Mouse (Mus musculus) Patski (cell line): ENCODE measurements around the gene Agbl4. TPM values are rescaled to one million over a fixed set of nuclear protein-coding genes. Genes with fewer than 3 reads are reported as not detected.
A peak's percentile ranks its signal among the peaks of the same experiment; 100 is the strongest.

ENCODE experiments used
- ATAC-seq: fragments of 100-300 bp; one replicate; pipeline ENCODE4 v1.8.0; 2021
- CTCF ChIA-PET: fragments of 350-600 bp; sonication (Branson Sonifier 250); formaldehyde crosslinking; loops from one replicate; lab custom pipeline; 2022; ENCODE audit warnings: inconsistent platforms; lab: Charles Lee
- POLR2A ChIA-PET: fragments of 350-600 bp; sonication (Branson Sonifier 250); formaldehyde crosslinking; loops from one replicate; lab custom pipeline; 2022; ENCODE audit warnings: antibody characterized with exemption, inconsistent platforms; lab: Charles Lee
- DNase-seq: peaks from one replicate; pipeline ENCODE4 v3.0.0-alpha.2; 2011; ENCODE audit warnings: low read depth, low spot score
- H3K27me3 ChIP-seq: fragments of 371-371 bp; one replicate; pipeline ENCODE4 v1.5.1; 2021
- CTCF ChIP-seq: fragments of 100-300 bp; IDR thresholded peaks from one replicate; pipeline ENCODE4 v1.5.1; 2021
- in situ Hi-C: fragments of 300-500 bp; cut with MboI; formaldehyde crosslinking; loops from 3 replicates; pipeline ENCODE4 v1.11.1; 2018; ENCODE audit warnings: low pct_unique_long_range_greater_than_20kb, mixed read lengths
- polyA plus RNA-seq: library from polyadenylated mRNA; unstranded; gene quantifications from one replicate; pipeline ENCODE4 v1.2.3, GENCODE M21; 2021

The Agbl4 gene
- polyA plus RNA-seq, 1 experiment from 2014 or later: 0.27 TPM

DNA sequence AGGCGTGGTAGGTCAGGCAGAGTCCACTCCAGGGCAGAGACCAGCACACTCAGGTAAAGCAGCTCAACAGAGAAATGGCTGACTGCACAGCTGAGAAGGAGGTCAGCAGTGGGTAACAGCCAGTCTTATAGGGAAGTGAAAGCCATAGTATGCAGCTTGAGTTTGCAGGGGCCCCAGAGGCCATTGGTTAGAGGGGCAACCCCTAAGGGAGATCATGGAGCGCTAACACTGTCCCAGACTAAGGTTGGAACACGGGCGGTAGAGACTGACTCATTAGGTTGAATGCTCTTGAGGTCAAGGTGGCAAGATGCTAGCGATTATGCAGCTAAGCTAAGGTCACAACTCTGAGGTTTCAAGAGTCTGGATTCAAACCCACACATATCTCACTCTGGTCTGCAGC is 1058.2 kb downstream of the Agbl4 start:
- POLR2A ChIA-PET: no interaction called here
- in situ Hi-C loops: no loop called here

DNA sequence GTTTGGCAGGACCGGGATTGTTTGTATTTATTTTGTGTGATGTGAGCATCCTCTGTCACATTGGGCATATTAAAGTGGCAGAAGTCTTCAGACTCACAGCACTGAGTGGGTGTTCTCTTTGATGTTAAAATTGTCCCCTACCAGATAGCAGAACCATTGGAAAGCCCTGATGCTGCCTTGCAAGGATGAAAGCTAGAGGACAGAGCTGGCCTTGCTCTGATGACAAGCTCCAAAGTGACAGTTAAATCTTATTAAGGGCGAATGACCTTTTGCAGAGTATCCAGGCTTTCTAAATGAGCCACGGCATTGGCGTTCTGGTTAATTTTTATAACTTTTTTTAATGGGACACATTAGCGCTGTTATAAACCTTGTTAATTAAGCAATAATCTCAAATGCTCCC is 1060.1 kb downstream of the Agbl4 start:
- TF ChIP-seq CTCF: no peak
- DNase-seq (no peak), ATAC-seq (no peak)
- POLR2A ChIA-PET: no interaction called here
- in situ Hi-C loops: no loop called here
- no peaks in the 10 kb centered on the region for H3K27me3 ChIP-seq
- CTCF ChIA-PET: interaction anchor here (1.5 kb wide), 1 partner anchor 26 kb away, joined by 4 read pairs; no protein-coding TSS in a partner anchor

More for the DNA sequence above, 1058.2 kb downstream of the Agbl4 start:
- no peak for DNase-seq
- CTCF ChIA-PET: interaction anchor here (0.6 to 1.5 kb wide), 3 partner anchors 10 to 22 kb away, joined by 3 to 6 read pairs (median 5); no protein-coding TSS in a partner anchor
- TF ChIP-seq CTCF: no peak
- ATAC-seq: no peak
- no peaks in the 10 kb centered on the region for H3K27me3 ChIP-seq

DNA sequence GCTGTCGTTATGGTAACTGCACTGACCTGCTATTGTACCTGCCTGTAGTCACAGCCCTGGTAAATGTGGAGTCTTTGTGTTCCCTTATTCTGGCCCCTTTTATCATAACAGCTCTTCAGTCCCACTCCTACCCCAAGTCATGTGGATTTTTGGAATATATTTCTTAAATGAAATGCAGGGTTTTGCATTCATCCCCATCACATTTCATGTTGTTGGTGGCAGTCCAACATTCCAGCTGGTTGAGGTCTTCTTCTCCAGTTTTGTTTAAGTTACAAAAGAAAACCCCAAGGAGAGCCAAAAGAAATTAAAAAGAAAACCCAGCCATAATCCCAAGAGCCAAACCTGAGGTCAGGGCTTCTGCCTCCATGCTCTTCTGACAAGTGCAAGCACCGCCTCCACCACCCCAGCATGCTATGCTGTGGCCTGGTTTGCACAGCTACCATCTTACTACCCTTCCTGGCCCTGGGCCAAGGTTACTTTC is 1069.9 kb downstream of the Agbl4 start:
- ATAC-seq (no peak), DNase-seq (no peak)
- POLR2A ChIA-PET: no interaction called here
- TF ChIP-seq CTCF: no peak
- CTCF ChIA-PET: no interaction called here
- in situ Hi-C loops: no loop called here
- no peaks in the 10 kb centered on the region for H3K27me3 ChIP-seq

DNA sequence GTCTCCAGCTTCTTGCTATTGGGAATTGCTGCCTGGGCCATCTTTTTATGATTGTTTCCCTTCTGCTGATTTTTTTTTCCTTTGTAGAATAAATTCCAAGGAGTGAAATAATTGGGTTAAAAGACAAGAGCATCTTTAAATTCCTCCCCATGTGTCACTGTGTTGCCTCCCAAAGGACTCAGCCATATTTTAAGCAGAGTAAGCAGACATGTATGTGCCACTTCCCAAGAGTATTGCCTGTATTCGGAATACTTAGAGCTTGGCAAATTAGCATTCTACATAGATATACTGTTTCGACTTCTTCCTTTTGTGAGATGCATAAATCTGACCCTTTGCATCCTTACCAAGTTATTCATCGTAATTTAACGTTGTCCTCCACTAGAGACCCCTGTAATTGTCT is 1070.3 kb downstream of the Agbl4 start:
- TF ChIP-seq CTCF: no peak
- ATAC-seq (no peak), DNase-seq (no peak)
- ChIA-PET CTCF (no interaction called here), POLR2A (no interaction called here)
- H3K27me3 ChIP-seq: no peaks in the 10 kb centered on the region
- in situ Hi-C loops: no loop called here

DNA sequence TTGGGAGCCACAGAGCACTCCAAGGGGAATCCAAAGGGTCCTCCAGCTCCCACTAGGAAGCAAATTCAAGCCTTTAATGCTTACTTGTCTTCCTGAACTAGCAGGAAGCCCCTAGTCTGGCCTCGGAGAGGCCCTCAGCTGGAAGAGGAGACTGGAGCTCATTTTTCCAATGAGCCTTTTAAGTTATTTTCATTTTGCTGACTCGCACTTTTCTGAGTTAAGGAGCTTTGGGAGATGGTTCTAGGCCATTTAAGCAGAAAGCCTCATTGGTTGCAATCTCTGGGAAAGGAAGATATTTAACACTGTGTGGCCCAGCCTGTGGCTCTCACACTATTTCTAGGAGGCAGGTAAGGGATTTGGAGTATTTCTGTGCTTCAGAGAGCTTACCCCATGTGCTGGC is 1072.4 kb downstream of the Agbl4 start:
- no peak for ATAC-seq
- in situ Hi-C loops: loop anchor here (5.0 kb wide), 1 partner anchor 53 kb away; the partner anchor contains the start of gene Bend5
- ChIA-PET POLR2A (no interaction called here), CTCF (no interaction called here)
- no peak for DNase-seq
- no peak for TF ChIP-seq CTCF
- H3K27me3 ChIP-seq: no peaks in the 10 kb centered on the region

DNA sequence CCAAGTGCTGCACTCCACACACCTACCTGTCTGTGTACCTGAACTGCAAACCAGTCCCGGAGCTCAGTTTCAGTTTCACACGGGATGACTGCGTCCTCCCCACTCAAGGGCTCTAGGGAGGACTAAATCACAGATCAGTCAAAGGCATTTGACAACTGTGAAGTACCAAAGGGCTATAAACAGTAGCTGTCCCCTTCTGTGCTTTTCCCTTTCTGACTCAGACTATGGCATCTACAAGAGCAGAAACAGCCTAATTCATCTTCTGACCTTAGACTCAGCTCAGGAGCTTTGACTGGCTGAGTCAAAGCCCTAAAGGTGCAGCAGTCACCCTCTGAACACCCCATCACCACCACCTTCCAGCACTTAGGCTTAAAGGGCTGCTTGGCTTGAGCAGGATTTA is 1074.3 kb downstream of the Agbl4 start:
- no peak for TF ChIP-seq CTCF
- in situ Hi-C loops: loop anchor here (5.0 kb wide), 1 partner anchor 54 kb away; the partner anchor contains the start of gene Bend5
- POLR2A ChIA-PET: interaction anchor here (0.7 kb wide), 1 partner anchor 52 kb away, joined by 3 read pairs; no protein-coding TSS in a partner anchor
- CTCF ChIA-PET: interaction anchor here (1.2 to 1.3 kb wide), 2 partner anchors 23 to 71 kb away, joined by 3 to 4 read pairs; no protein-coding TSS in a partner anchor
- no peak for ATAC-seq
- H3K27me3 ChIP-seq: no peaks in the 10 kb centered on the region
- no peak for DNase-seq

DNA sequence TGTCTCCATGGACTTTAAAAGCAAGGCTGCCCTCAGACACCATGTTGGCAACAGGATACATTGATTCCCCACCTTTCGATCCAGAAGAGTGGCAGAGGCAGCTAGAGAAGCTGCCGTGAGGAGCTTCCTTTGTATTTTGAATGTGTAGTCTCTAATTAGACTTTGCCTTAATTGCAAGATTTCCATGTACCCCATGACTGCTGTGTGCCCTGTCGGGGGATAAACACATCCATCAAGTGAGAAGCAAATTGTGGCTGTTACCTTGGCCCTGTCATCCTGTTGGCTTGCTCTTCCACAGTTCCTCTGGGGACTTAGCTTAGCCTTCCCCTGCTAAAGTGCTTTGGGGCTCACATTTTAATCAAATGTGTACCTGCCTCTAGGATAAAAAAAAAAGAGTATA is 1075.0 kb downstream of the Agbl4 start:
- in situ Hi-C loops: loop anchor here (5.0 kb wide), 1 partner anchor 55 kb away; the partner anchor contains the start of gene Bend5
- no peak for ATAC-seq

DNA sequence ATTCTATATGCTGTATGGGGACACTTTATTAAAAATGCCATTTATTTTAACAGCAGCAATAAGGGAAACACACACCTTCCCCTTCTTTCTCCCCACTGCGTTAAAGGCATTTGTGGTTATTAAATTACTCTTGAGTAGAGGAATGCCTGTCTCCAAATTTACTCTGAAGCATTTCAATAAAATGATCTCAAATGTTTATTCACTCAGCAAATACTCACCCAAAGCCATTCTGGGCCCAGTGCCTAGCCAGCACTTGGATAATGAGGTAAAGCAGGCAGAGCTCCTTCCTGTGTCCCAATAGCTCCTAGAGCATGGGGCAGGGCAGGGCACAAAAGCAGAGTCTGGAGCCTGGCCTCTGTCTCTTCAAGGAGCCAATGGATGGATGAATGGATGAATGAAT is 1075.6 kb downstream of the Agbl4 start:
- TF ChIP-seq CTCF: no peak
- peak; percentile 37 for ATAC-seq
- POLR2A ChIA-PET: interaction anchor here (0.6 kb wide), 1 partner anchor 28 kb away, joined by 3 read pairs; no protein-coding TSS in a partner anchor
- DNase-seq: no peak
- CTCF ChIA-PET: interaction anchor here (1.1 kb wide), 1 partner anchor 48 kb away, joined by 3 read pairs; no protein-coding TSS in a partner anchor
- no peaks in the 10 kb centered on the region for H3K27me3 ChIP-seq
- in situ Hi-C loops: loop anchor here (5.0 kb wide), 1 partner anchor 56 kb away; the partner anchor contains the start of gene Bend5

More for the DNA sequence above, 1075.0 kb downstream of the Agbl4 start:
- POLR2A ChIA-PET: no interaction called here
- TF ChIP-seq CTCF: no peak
- CTCF ChIA-PET: interaction anchor here (1.1 to 1.3 kb wide), 3 partner anchors 22 to 72 kb away, joined by 3 to 4 read pairs (median 3); no protein-coding TSS in a partner anchor
- DNase-seq: no peak
- no peaks in the 10 kb centered on the region for H3K27me3 ChIP-seq

DNA sequence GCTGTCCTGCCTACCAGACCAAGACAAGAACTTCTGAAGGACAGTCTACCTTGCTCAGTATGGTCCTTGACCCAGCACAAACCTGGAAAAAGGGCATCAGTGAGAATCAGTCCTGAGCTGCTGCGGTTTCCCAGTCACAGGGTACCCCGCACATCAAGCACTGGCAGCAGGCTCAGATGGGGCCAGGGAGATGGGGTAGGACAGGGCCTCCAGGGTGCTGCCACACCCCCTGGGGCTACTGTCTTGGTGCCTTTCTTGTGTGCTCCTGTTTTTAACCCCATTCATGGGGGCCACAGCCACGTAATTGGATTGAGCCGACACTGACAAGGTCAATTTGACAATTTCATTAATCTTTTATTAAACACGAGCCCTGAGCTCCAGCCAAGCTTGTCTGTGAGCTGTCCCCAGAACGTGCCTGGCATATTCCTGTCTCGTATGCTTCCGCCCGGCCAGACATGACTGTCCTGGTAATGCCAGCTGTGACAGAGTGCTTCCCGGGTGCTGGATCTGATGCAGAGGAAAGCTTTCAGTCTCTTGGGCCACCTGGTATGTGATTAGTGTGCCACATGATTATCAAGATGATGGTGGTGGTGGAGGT is 1078.0 kb downstream of the Agbl4 start:
- in situ Hi-C loops: no loop called here
- ATAC-seq (no peak), DNase-seq (no peak)
- CTCF ChIA-PET: no interaction called here
- TF ChIP-seq CTCF: no peak
- no peaks in the 10 kb centered on the region for H3K27me3 ChIP-seq
- POLR2A ChIA-PET: no interaction called here

DNA sequence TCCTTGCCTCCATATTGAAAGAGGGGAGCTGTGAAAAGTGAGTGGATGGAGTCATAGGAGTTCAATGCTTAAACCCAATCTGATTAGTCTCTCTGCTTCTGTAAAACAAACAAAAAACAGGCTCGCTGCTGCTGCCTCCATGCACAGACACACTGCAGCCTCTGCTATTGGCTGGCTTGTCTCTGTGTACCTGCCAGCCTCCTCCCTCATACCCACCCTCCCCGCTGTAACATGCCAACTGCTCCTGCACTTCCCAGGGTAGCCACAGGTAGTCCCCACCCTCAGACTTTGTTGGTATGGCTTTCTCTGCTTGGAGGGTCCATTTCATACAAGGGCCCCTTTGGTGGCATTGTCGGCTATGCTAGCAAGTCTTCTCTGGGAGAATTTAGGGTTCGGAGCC is 1080.0 kb downstream of the Agbl4 start:
- H3K27me3 ChIP-seq: no peaks in the 10 kb centered on the region
- ChIA-PET POLR2A (interaction anchor here (0.6 kb wide), 1 partner anchor 1426 kb away, joined by 3 read pairs; no protein-coding TSS in a partner anchor), CTCF (no interaction called here)
- TF ChIP-seq CTCF: no peak
- in situ Hi-C loops: no loop called here
- ATAC-seq: no peak
- no peak for DNase-seq

DNA sequence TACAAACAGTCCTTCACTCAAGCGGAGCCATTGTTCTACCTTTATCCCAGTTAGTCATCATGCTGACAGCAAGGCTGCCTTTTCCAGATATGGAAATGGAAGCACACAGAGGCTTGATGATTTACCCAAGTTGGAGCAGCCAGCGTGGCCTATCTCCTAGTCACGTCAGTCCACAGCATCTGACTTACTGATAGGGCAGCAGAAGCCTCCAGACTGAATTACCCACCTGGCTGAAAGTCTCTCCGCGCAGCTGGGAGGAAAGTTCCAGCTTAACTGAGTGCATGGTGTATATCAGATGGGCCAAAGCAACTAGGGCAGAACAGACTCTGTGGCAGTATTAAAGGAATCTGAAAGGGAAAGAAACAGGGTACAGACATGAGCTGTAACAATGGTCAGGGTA is 1086.0 kb downstream of the Agbl4 start:
- TF ChIP-seq CTCF: no peak
- in situ Hi-C loops: no loop called here
- DNase-seq (no peak), ATAC-seq (no peak)
- CTCF ChIA-PET: no interaction called here
- H3K27me3 ChIP-seq: no peaks in the 10 kb centered on the region
- POLR2A ChIA-PET: no interaction called here
